Mouse (Mus musculus) stomach, postnatal 0 days (tissue): Measurements from ENCODE around the gene Exoc6. TPM values are rescaled to one million over a fixed set of nuclear protein-coding genes. Genes with fewer than 3 reads are reported as not detected.

Source experiments
- ATAC-seq: fragments of 200-750 bp; cut with Nextera tagmentation; 2 replicates; pipeline ENCODE4 v1.8.0; 2017; ENCODE audit not compliant: low FRiP score, low TSS enrichment
- DNase-seq: peaks from one replicate; pipeline ENCODE4 v3.0.0-alpha.2; 2016; ENCODE audit warnings: low spot score
- H3K27ac ChIP-seq: fragments of 300-500 bp; sonication (generic); replicated peaks from 2 replicates; pipeline ENCODE4 v1.5.1; 2014; ENCODE audit warnings: mild to moderate bottlenecking, control low read depth
- H3K27me3 ChIP-seq: fragments of 300-500 bp; sonication (generic); 2 replicates; pipeline ENCODE4 v1.6.1; 2014; ENCODE audit warnings: low read length; ENCODE audit not compliant: control insufficient read depth, insufficient read depth
- H3K36me3 ChIP-seq: fragments of 300-500 bp; sonication (generic); 2 replicates; pipeline ENCODE4 v1.6.1; 2014; ENCODE audit warnings: low read length, mixed read lengths; ENCODE audit not compliant: control insufficient read depth, insufficient read depth
- H3K4me1 ChIP-seq: fragments of 300-500 bp; sonication (generic); replicated peaks from 2 replicates; pipeline ENCODE4 v1.6.1; 2014; ENCODE audit warnings: antibody characterized with exemption; ENCODE audit not compliant: control insufficient read depth, insufficient read depth
- H3K4me2 ChIP-seq: fragments of 300-500 bp; sonication (generic); replicated peaks from 2 replicates; pipeline ENCODE4 v1.6.1; 2014; ENCODE audit warnings: low read depth, mild to moderate bottlenecking, control low read depth, moderate library complexity
- H3K4me3 ChIP-seq: fragments of 300-500 bp; sonication (generic); 2 replicates; pipeline ENCODE4 v1.5.1; 2014; ENCODE audit warnings: low read depth, low read length, control low read depth
- H3K9ac ChIP-seq: fragments of 300-500 bp; sonication (generic); 2 replicates; pipeline ENCODE4 v1.6.1; 2014; ENCODE audit warnings: mild to moderate bottlenecking, low read length, control low read depth, mixed read lengths
- H3K9me3 ChIP-seq: fragments of 300-500 bp; sonication (generic); 2 replicates; pipeline ENCODE4 v1.6.1; 2016; ENCODE audit warnings: low read length; ENCODE audit not compliant: control insufficient read depth
- CTCF ChIP-seq: IDR thresholded peaks from 2 replicates; pipeline ENCODE4 v1.5.1; 2016; ENCODE audit warnings: antibody characterized with exemption, low read depth, mild to moderate bottlenecking, moderate library complexity
- EP300 ChIP-seq: optimal IDR thresholded peaks from 2 replicates; pipeline ENCODE3; 2016; ENCODE audit warnings: antibody characterized with exemption
- WGBS: fragments of 180-500 bp; shearing (Covaris S2); extraction: QIAGEN DNeasy Blood & Tissue Kit; methylation state at CpG from one replicate; pipeline ENCODE4 v1.1.7; 2014; 5-methylcytosine and 5-hydroxymethylcytosine counted together
- polyA plus RNA-seq: library from polyadenylated mRNA; unstranded; fragments of >200 nt; fragmentation: Nextera tagmentation; extraction: Ambion mirVana; gene quantifications from 2 replicates; pipeline ENCODE4 v1.2.1, GENCODE M21; 2015

Exoc6 gene
- polyA plus RNA-seq, 1 experiment from 2014 or later: 8.7 TPM

DNA sequence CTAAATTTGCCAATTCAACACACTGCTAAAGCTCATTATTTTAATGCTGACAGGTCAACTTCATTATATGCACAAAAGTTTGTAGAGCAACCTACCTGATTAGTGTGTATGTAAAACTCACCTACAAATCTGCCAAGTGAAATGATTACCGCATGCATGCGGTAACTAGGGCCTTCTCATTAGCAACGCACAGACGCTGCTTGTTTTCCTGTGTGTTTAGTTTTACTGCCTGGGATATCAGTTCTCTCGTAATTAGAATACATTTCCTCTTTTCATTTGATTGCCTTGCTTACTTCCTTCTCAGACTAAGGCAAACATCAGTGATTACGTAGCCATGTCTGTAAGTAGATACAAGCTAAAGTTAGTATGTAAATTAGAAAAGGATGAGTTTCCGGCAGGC lies 62.7 kb downstream of the Exoc6 start:
- Histone ChIP-seq H3K36me3 (no peaks in the 10 kb centered on the region), H3K4me3 (no peak overlapping the region), H3K27me3 (no peaks in the 10 kb centered on the region), H3K4me1 (no peaks in the 10 kb centered on the region), H3K4me2 (no peak overlapping the region), H3K27ac (no peak overlapping the region), H3K9me3 (no peaks in the 10 kb centered on the region), H3K9ac (no peak overlapping the region)
- 81% methylated on average over 7 of the region's 7 CpGs for WGBS
- ATAC-seq (no peak), DNase-seq (no peak)
- TF ChIP-seq EP300 (no peak), CTCF (no peak)

DNA sequence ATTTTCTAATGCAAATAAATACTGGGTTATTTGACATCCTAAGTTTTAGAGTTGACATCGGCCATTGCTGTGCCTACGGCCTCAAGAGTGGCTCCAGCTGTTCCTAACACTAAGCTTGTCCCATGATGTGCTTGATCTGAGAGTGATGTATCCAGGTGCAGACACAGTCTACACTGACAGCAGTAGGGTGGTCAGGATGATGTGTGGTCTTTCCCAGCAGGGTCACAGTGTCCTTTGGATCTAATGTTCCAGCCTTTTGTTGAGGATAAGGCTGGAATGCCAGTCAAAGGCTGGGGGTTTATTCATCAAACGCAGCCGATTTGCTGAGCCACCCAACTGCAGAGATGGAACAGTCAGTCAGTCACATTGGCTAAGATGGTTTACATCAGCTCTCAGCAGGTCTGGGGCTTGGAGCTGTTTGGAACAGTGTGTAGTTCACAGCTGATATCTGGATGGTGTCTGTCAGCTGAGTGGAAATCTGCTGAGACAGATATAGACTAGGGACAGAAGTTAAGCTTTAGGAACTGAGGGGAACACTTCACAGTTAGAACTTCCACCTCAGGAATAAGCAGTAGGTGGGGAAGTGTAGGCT lies 64.9 kb downstream of the Exoc6 start:
- H3K27me3 ChIP-seq: no peaks in the 10 kb centered on the region
- ATAC-seq (no peak), DNase-seq (no peak)
- no peak overlapping the region for H3K4me3 ChIP-seq
- H3K27ac ChIP-seq: no peak overlapping the region
- H3K9ac ChIP-seq: no peak overlapping the region
- no peaks in the 10 kb centered on the region for H3K9me3 ChIP-seq
- no peaks in the 10 kb centered on the region for H3K4me1 ChIP-seq
- H3K4me2 ChIP-seq: no peak overlapping the region
- 70% methylated on average over 4 of the region's 4 CpGs for WGBS
- no peaks in the 10 kb centered on the region for H3K36me3 ChIP-seq
- TF ChIP-seq CTCF (no peak), EP300 (no peak)

DNA sequence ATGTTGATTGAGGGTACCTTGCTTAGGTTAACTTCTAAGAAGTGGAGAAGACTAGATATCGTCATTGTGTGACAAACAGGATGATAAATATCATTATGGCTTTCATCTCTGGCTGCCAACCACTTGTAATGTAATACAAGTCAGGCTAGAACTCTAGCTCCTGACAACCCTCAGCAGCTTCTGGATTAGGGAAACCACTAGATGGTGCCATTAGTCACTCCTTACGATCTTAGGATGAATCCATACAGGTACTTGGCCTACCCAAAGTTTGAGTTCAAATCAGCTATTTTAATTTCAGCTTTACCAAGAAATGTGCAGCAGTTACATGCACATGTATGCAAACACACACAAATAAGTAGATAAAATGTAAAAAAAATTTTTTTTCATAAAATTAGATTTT lies 97.8 kb downstream of the Exoc6 start:
- Histone ChIP-seq H3K9me3 (no peaks in the 10 kb centered on the region), H3K9ac (no peak overlapping the region), H3K4me1 (no peaks in the 10 kb centered on the region), H3K4me2 (no peak overlapping the region), H3K36me3 (no peaks in the 10 kb centered on the region), H3K4me3 (no peak overlapping the region), H3K27me3 (no peaks in the 10 kb centered on the region), H3K27ac (no peak overlapping the region)
- ATAC-seq (no peak), DNase-seq (no peak)
- 34% methylated on average over 2 of the region's 2 CpGs for WGBS
- no peak for TF ChIP-seq EP300
- peak; percentile 58 for TF ChIP-seq CTCF

DNA sequence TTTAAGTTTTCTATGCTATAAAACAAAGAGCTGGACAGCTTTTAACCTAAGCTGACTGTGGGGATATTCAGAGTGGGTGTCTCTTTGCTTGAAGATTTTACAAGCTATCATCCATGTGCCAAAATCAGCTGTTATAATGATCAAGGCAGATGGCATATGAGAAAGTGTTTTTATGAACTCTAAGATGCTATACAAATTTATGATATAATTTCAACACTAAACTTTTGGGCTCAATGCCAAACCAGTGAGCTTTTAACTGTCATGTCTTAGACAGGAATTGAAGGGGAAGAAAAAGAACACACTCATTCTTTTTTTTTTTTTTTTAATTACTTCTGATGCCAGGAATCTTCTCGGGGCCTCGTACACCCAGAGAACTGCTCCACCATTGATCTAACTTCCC lies 100.3 kb downstream of the Exoc6 start:
- Histone ChIP-seq H3K4me1 (no peaks in the 10 kb centered on the region), H3K9me3 (no peaks in the 10 kb centered on the region), H3K27me3 (no peaks in the 10 kb centered on the region), H3K4me3 (no peak overlapping the region), H3K36me3 (no peaks in the 10 kb centered on the region), H3K27ac (no peak overlapping the region), H3K4me2 (no peak overlapping the region), H3K9ac (no peak overlapping the region)
- TF ChIP-seq CTCF: no peak
- no peak for TF ChIP-seq EP300
- ATAC-seq (no peak), DNase-seq (no peak)
- 43% methylated on average over 2 of the region's 2 CpGs for WGBS

DNA sequence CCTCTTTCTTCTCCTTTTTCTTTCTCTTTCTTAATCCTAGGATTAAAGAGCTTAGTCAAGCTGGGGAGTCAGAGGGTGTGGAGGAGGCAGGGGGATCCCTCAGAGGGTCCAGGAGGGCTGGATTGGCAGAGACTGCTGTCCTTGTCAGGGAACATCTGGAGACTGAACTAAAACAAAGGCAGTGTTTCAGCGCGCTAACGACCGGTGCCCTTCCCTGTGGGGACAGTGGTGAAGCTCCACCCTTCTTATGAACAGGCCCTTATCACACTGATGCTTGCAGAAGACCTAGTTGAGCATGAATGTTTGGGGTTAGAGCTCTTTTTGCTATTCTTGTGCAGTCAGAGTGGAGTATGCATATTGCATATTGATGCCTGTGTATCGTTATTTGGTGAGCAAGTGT lies 103.8 kb downstream of the Exoc6 start:
- WGBS: 58% methylated on average over 5 of the region's 5 CpGs
- H3K4me3 ChIP-seq: no peak overlapping the region
- no peak for DNase-seq
- H3K36me3 ChIP-seq: no peaks in the 10 kb centered on the region
- no peak overlapping the region for H3K4me2 ChIP-seq
- no peaks in the 10 kb centered on the region for H3K27me3 ChIP-seq
- H3K4me1 ChIP-seq: no peaks in the 10 kb centered on the region
- no peak overlapping the region for H3K9ac ChIP-seq
- ATAC-seq: no peak
- H3K27ac ChIP-seq: no peak overlapping the region
- no peaks in the 10 kb centered on the region for H3K9me3 ChIP-seq
- no peak for TF ChIP-seq EP300
- TF ChIP-seq CTCF: no peak

DNA sequence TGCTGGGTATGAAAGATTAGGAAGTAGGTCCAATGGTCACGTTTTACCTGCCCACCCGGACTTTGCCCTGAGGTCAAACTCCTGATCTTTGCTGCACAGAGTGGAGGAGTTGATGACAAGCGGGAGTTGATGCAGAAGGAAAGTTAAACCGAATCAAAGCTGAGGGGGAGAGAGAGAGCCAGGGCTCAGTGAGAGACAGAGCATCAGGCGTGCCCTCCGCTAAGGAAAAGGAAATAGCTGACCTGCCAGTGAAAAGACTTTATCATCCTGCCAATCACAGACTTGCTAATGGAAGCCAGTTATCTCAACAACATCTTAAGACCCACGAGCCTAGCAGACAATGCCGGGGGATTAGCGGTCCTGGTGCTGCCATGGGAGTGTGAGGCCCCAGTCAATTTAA lies 106.2 kb downstream of the Exoc6 start:
- no peak for ATAC-seq
- H3K4me1 ChIP-seq: no peaks in the 10 kb centered on the region
- H3K27ac ChIP-seq: no peak overlapping the region
- no peaks in the 10 kb centered on the region for H3K9me3 ChIP-seq
- no peaks in the 10 kb centered on the region for H3K27me3 ChIP-seq
- no peak overlapping the region for H3K4me2 ChIP-seq
- 23% methylated on average over 9 of the region's 9 CpGs for WGBS
- H3K4me3 ChIP-seq: no peak overlapping the region
- no peak overlapping the region for H3K9ac ChIP-seq
- DNase-seq: no peak
- TF ChIP-seq CTCF: no peak
- TF ChIP-seq EP300: no peak
- H3K36me3 ChIP-seq: no peaks in the 10 kb centered on the region
